Mouse (Mus musculus): Measurements from ENCODE around the gene Olfr1387. TPM values are rescaled to one million over a fixed set of nuclear protein-coding genes. Genes with fewer than 3 reads are reported as not detected.
A peak's percentile ranks its signal among the peaks of the same experiment; 100 is the strongest.

Olfr1387 gene
- not detected in 2 replicates for polyA plus RNA-seq (2015; fragmentation: Nextera tagmentation; extraction: Ambion mirVana)

GRCm38 (mm10) chr11:49455043-49455442 lies at the start of gene Olfr1387:
Gene Olfr1387, plus strand, starts transcription at chr11:49455343.
- Histone ChIP-seq H3K4me1 (replicated peaks; ENCODE audit: insufficient read depth, low read length) (no peaks in the 10 kb centered on the region), H3K4me2 (ENCODE audit: low read length) (no peak within 1 kb of the TSS), H3K4me3 (replicated peaks; ENCODE audit: low read depth, low read length) (no peak within 1 kb of the TSS), H3K36me3 (ENCODE audit: insufficient read depth, low read length) (no peaks in the 10 kb centered on the region), H3K27me3 (ENCODE audit: insufficient read depth, low read length) (no peaks in the 10 kb centered on the region), H3K27ac (no peak within 1 kb of the TSS), H3K9ac (ENCODE audit: low read depth, low read length) (no peak within 1 kb of the TSS), H3K9me3 (replicated peaks; ENCODE audit: low read length) (no peaks in the 10 kb centered on the region)
- 70% methylated on average over 1 of the region's 1 CpGs for WGBS
- no peak for TF ChIP-seq CTCF (IDR thresholded peaks at IDR 0.05; ENCODE audit: low read depth)
- ATAC-seq (replicated peaks; ENCODE audit: low FRiP score, low read depth) (no peak), DNase-seq (ENCODE audit: low spot score) (no peak)

DNA sequence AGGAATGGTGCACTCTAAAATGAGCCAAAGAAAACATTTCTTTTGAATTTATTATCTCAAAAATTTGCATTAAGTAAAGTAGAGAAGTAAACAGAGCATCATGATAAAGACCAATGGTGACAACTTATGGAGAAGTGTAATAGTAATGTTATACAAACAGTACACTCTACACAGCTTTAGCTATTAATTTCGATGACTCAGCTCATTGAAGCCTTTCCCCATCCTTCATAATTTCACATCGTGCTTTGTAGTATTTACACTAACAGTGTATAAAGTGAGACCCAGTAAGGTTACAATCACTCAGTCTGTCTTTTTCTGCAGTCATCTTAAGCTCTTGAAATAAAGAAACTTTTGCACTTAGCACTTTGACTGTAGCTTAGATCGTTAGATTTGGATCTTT lies 48.4 kb upstream of the Olfr1387 start:
- Histone ChIP-seq H3K4me1 (replicated peaks; ENCODE audit: insufficient read depth, low read length) (no peaks in the 10 kb centered on the region), H3K27me3 (ENCODE audit: insufficient read depth, low read length) (no peaks in the 10 kb centered on the region), H3K4me3 (replicated peaks; ENCODE audit: low read depth, low read length) (no peak overlapping the region), H3K9me3 (replicated peaks; ENCODE audit: low read length) (no peaks in the 10 kb centered on the region), H3K27ac (no peak overlapping the region), H3K9ac (ENCODE audit: low read depth, low read length) (no peak overlapping the region), H3K4me2 (ENCODE audit: low read length) (no peak overlapping the region), H3K36me3 (ENCODE audit: insufficient read depth, low read length) (no peaks in the 10 kb centered on the region)
- no peak for TF ChIP-seq CTCF (IDR thresholded peaks at IDR 0.05; ENCODE audit: low read depth)
- ATAC-seq (replicated peaks; ENCODE audit: low FRiP score, low read depth): no peak
- WGBS: 75% methylated on average over 3 of the region's 3 CpGs
- no peak for DNase-seq (ENCODE audit: low spot score)

DNA sequence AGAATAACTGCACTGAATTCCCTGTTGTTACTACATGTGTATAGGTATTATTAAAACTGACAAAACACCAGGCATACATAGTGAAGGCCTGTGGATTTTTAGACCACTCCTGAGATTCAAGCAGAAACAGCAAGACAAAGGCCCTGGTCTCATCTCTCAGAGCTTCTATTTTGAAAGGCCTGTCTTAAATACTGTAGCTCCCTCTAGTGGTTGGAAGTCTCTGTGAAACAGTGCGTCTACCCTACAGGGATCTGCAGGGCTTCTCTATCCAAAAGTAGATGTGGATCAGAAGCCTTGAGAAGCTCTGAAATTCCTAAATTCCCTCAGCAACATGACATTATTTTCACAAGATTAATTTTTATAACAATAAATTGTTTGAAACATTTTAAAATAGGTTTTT lies 44.6 kb upstream of the Olfr1387 start:
- peak; percentile 61 for TF ChIP-seq CTCF (IDR thresholded peaks at IDR 0.05; ENCODE audit: low read depth)
- ATAC-seq (replicated peaks; ENCODE audit: low FRiP score, low read depth) (no peak), DNase-seq (ENCODE audit: low spot score) (peak; percentile 60)
- WGBS: 39% methylated on average over 1 of the region's 1 CpGs
- H3K36me3 ChIP-seq (ENCODE audit: insufficient read depth, low read length): no peaks in the 10 kb centered on the region
- H3K9ac ChIP-seq (ENCODE audit: low read depth, low read length): no peak overlapping the region
- no peak overlapping the region for H3K27ac ChIP-seq
- H3K4me2 ChIP-seq (ENCODE audit: low read length): no peak overlapping the region
- H3K9me3 ChIP-seq (replicated peaks; ENCODE audit: low read length): no peaks in the 10 kb centered on the region
- H3K27me3 ChIP-seq (ENCODE audit: insufficient read depth, low read length): no peaks in the 10 kb centered on the region
- H3K4me3 ChIP-seq (replicated peaks; ENCODE audit: low read depth, low read length): no peak overlapping the region
- H3K4me1 ChIP-seq (replicated peaks; ENCODE audit: insufficient read depth, low read length): no peaks in the 10 kb centered on the region

DNA sequence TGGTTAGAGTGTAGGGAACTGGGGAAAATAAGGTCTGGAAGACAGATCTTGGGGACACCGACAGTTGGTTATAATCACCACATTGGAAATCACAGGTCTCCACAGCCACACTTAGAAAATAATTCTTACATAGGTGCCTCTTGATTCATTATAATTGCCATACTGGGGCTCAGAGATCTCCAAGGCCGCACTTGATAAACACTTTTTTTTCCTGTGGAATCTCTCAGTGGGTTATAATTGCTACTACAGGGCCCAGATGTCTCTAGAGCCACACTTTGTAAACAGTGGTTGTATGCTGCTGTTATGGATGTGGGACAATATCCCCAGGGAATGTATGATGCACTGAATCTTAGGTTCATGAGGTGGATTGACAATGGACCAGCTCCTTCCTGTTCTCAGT lies 32.4 kb upstream of the Olfr1387 start, which contains the start of gene Olfr1389:
Gene Olfr1389, plus strand, starts transcription at position 301 of the 400 bp plus-strand sequence.
- H3K27me3 ChIP-seq (ENCODE audit: insufficient read depth, low read length): no peaks in the 10 kb centered on the region
- H3K9ac ChIP-seq (ENCODE audit: low read depth, low read length): no peak within 1 kb of the TSS
- WGBS: 94% methylated on average over 2 of the region's 2 CpGs
- no peaks in the 10 kb centered on the region for H3K9me3 ChIP-seq (replicated peaks; ENCODE audit: low read length)
- H3K4me3 ChIP-seq (replicated peaks; ENCODE audit: low read depth, low read length): no peak within 1 kb of the TSS
- H3K4me2 ChIP-seq (ENCODE audit: low read length): no peak within 1 kb of the TSS
- H3K27ac ChIP-seq: no peak within 1 kb of the TSS
- DNase-seq (ENCODE audit: low spot score) (no peak), ATAC-seq (replicated peaks; ENCODE audit: low FRiP score, low read depth) (no peak)
- no peak for TF ChIP-seq CTCF (IDR thresholded peaks at IDR 0.05; ENCODE audit: low read depth)
- H3K4me1 ChIP-seq (replicated peaks; ENCODE audit: insufficient read depth, low read length): no peaks in the 10 kb centered on the region
- H3K36me3 ChIP-seq (ENCODE audit: insufficient read depth, low read length): no peaks in the 10 kb centered on the region

- H3K4me3 ChIP-seq (replicated peaks; ENCODE audit: low read depth, low read length): no peak overlapping the region
- H3K9ac ChIP-seq (ENCODE audit: low read depth, low read length): no peak overlapping the region
- no peak for TF ChIP-seq CTCF (IDR thresholded peaks at IDR 0.05; ENCODE audit: low read depth)
- no peaks in the 10 kb centered on the region for H3K36me3 ChIP-seq (ENCODE audit: insufficient read depth, low read length)
- DNase-seq (ENCODE audit: low spot score) (no peak), ATAC-seq (replicated peaks; ENCODE audit: low FRiP score, low read depth) (no peak)
- no peak overlapping the region for H3K4me2 ChIP-seq (ENCODE audit: low read length)
- no peak overlapping the region for H3K27ac ChIP-seq
- H3K9me3 ChIP-seq (replicated peaks; ENCODE audit: low read length): no peaks in the 10 kb centered on the region
- no peaks in the 10 kb centered on the region for H3K27me3 ChIP-seq (ENCODE audit: insufficient read depth, low read length)
- 87% methylated on average over 1 of the region's 1 CpGs for WGBS
- H3K4me1 ChIP-seq (replicated peaks; ENCODE audit: insufficient read depth, low read length): no peaks in the 10 kb centered on the region
Observed at GRCm38 (mm10) chr11:49425257-49425927, 29.8 kb upstream of the Olfr1387 start.

- Histone ChIP-seq H3K4me3 (replicated peaks; ENCODE audit: low read depth, low read length) (no peak overlapping the region), H3K36me3 (ENCODE audit: insufficient read depth, low read length) (no peaks in the 10 kb centered on the region), H3K9ac (ENCODE audit: low read depth, low read length) (no peak overlapping the region), H3K4me2 (ENCODE audit: low read length) (no peak overlapping the region), H3K4me1 (replicated peaks; ENCODE audit: insufficient read depth, low read length) (no peaks in the 10 kb centered on the region), H3K27me3 (ENCODE audit: insufficient read depth, low read length) (no peaks in the 10 kb centered on the region), H3K27ac (no peak overlapping the region), H3K9me3 (replicated peaks; ENCODE audit: low read length) (no peaks in the 10 kb centered on the region; the same call in 1 of the 2 replicates)
- TF ChIP-seq CTCF (IDR thresholded peaks at IDR 0.05; ENCODE audit: low read depth): no peak
- ATAC-seq (replicated peaks; ENCODE audit: low FRiP score, low read depth) (no peak), DNase-seq (ENCODE audit: low spot score) (no peak)
- WGBS: 89% methylated on average over 2 of the region's 2 CpGs
Observed at GRCm38 (mm10) chr11:49429641-49430040, 25.5 kb upstream of the Olfr1387 start.
